Mouse (Mus musculus): ENCODE measurements around the gene Grap2. TPM values are rescaled to one million over a fixed set of nuclear protein-coding genes. Genes with fewer than 3 reads are reported as not detected.
A peak's percentile ranks its signal among the peaks of the same experiment; 100 is the strongest.

Grap2 gene
- 1 to 10 TPM; 1.7 to 5.4 TPM for total RNA-seq (2021)
- long read RNA-seq, experiment 1, partial matches to known transcripts = 0 of 4 reads
- long read RNA-seq, experiment 1, other reads (novel, unspliced or antisense) = 3 of 4 reads
- long read RNA-seq, experiment 2 = 0 reads

GRCm38 (mm10) chr15:80572291-80572690, at the start of gene Grap2:
Grap2 (plus strand) TSS chr15:80572594.
- DNase-seq = peak; percentile 8 to 10
- intact Hi-C loops (cut with DNase I) = no loop called here

- no peak for DNase-seq
- intact Hi-C loops (cut with DNase I) = no loop called here
Observed at GRCm38 (mm10) chr15:80529955-80530869, 42.2 kb upstream of the Grap2 start.

GRCm38 (mm10) chr15:80531026-80531425, 41.4 kb upstream of the Grap2 start:
- intact Hi-C loops (cut with DNase I) = no loop called here
- DNase-seq = no peak

- no peak for DNase-seq
- intact Hi-C loops (cut with DNase I) = no loop called here
Observed at GRCm38 (mm10) chr15:80532281-80533072, 39.9 kb upstream of the Grap2 start.

- DNase-seq = no peak
- intact Hi-C loops (cut with DNase I) = no loop called here
Observed at GRCm38 (mm10) chr15:80533274-80533673, 39.1 kb upstream of the Grap2 start.

GRCm38 (mm10) chr15:80536051-80536450, 36.3 kb upstream of the Grap2 start:
- intact Hi-C loops (cut with DNase I) = no loop called here
- DNase-seq = no peak

- intact Hi-C loops (cut with DNase I) = no loop called here
- DNase-seq = no peak
Observed at GRCm38 (mm10) chr15:80538075-80538474, 34.3 kb upstream of the Grap2 start.

- no peak for DNase-seq
- intact Hi-C loops (cut with DNase I) = no loop called here
Observed at GRCm38 (mm10) chr15:80538671-80539340, 33.6 kb upstream of the Grap2 start.

- intact Hi-C loops (cut with DNase I) = no loop called here
- no peak for DNase-seq
Observed at GRCm38 (mm10) chr15:80544115-80544514, 28.3 kb upstream of the Grap2 start.

- no peak for DNase-seq
- intact Hi-C loops (cut with DNase I) = no loop called here
Observed at GRCm38 (mm10) chr15:80545430-80545829, 27.0 kb upstream of the Grap2 start.

- intact Hi-C loops (cut with DNase I) = no loop called here
Observed at GRCm38 (mm10) chr15:80554860-80555822, 17.3 kb upstream of the Grap2 start.

GRCm38 (mm10) chr15:80556021-80556420, 16.4 kb upstream of the Grap2 start:
- DNase-seq = no peak

More at GRCm38 (mm10) chr15:80554860-80555822, 17.3 kb upstream of the Grap2 start:
- DNase-seq = no peak

GRCm38 (mm10) chr15:80557745-80558144, 14.6 kb upstream of the Grap2 start:
- no peak for DNase-seq
- intact Hi-C loops (cut with DNase I) = no loop called here

More at GRCm38 (mm10) chr15:80556021-80556420, 16.4 kb upstream of the Grap2 start:
- intact Hi-C loops (cut with DNase I) = no loop called here

- intact Hi-C loops (cut with DNase I) = no loop called here
- no peak for DNase-seq
Observed at GRCm38 (mm10) chr15:80559534-80559933, 12.9 kb upstream of the Grap2 start.

GRCm38 (mm10) chr15:80559978-80560377, 12.4 kb upstream of the Grap2 start:
- intact Hi-C loops (cut with DNase I) = no loop called here
- no peak for DNase-seq

GRCm38 (mm10) chr15:80560646-80561580, 11.5 kb upstream of the Grap2 start:
- DNase-seq = no peak
- intact Hi-C loops (cut with DNase I) = no loop called here

GRCm38 (mm10) chr15:80562446-80562845, 9.9 kb upstream of the Grap2 start:
- intact Hi-C loops (cut with DNase I) = no loop called here
- DNase-seq = no peak

- intact Hi-C loops (cut with DNase I) = no loop called here
Observed at GRCm38 (mm10) chr15:80563634-80564208, 8.7 kb upstream of the Grap2 start.

More at GRCm38 (mm10) chr15:80563634-80564208, 8.7 kb upstream of the Grap2 start:
- DNase-seq = no peak

Measured in heart, postnatal 14 days (tissue).